Mouse (Mus musculus) brain, embryonic 14.5 days (tissue): ENCODE results near the gene Ccpg1os.

ENCODE experiments used
- CTCF ChIP-seq: fragments of 200-500 bp; IDR thresholded peaks from 2 replicates; pipeline ENCODE4 v1.5.1; 2012; ENCODE audit warnings: inconsistent platforms, mild to moderate bottlenecking, moderate library complexity, borderline replicate concordance; ENCODE audit not compliant: insufficient read depth, insufficient read length; ENCODE audit errors: extremely low read depth
- POLR2A ChIP-seq: fragments of 200-500 bp; IDR thresholded peaks from 2 replicates; pipeline ENCODE4 v1.6.1; 2012; ENCODE audit warnings: mild to moderate bottlenecking, inconsistent platforms, borderline replicate concordance; ENCODE audit not compliant: poor library complexity, insufficient read depth, insufficient read length, severe bottlenecking; ENCODE audit errors: extremely low read depth

GRCm38 (mm10) chr9:73030443-73030842 is 45.3 kb upstream of the Ccpg1os start:
- TF ChIP-seq POLR2A (no peak), CTCF (no peak)
